Mouse (Mus musculus): Measurements from ENCODE around the gene Cog5. TPM values are rescaled to one million over a fixed set of nuclear protein-coding genes. Genes with fewer than 3 reads are reported as not detected.
A peak's percentile ranks its signal among the peaks of the same experiment; 100 is the strongest.

Cog5 gene
- total and polyA plus RNA-seq, 3 experiments = 34.8 to 42.7 (median 39.3) TPM

GRCm38 (mm10) chr12:31656841-31657240 is 2.2 kb downstream of the Cog5 start:
- Histone ChIP-seq H3K9me3 (replicated peaks; ENCODE audit: low read length) (no peaks in the 10 kb centered on the region), H3K4me2 (ENCODE audit: insufficient read depth, low read depth, poor library complexity, severe bottlenecking) (no peak overlapping the region), H3K27me3 (replicated peaks) (no peaks in the 10 kb centered on the region), H3K9ac (ENCODE audit: insufficient read depth, low read depth) (no peak overlapping the region), H3K27ac (ENCODE audit: insufficient read depth, low read depth) (no peak overlapping the region), H3K79me2 (replicated peaks; ENCODE audit: control insufficient read depth, extremely low read depth, insufficient read depth, poor library complexity, severe bottlenecking) (peaks cover 8% of the 10 kb centered on the region), H3K4me1 (ENCODE audit: control insufficient read depth in 1 of 2, insufficient read depth in 2 of 2) (peaks cover 0 to 22% of the 10 kb centered on the region in 2 experiments; a peak in 2 of 4 replicates), H3K36me3 (replicated peaks in 1 of 2; ENCODE audit: control insufficient read depth in 1 of 2, insufficient read depth in 1 of 2, low read length in 1 of 2) (peaks cover 0 to 18% of the 10 kb centered on the region in 2 experiments), H3K4me3 (replicated peaks in 1 of 3; ENCODE audit: low read depth in 2 of 3, low read length in 2 of 3, poor library complexity in 1 of 3) (no peak overlapping the region)
- dilution Hi-C loops (cut with MboI; ENCODE audit: extremely low pct_ligation_motif_present, extremely low pct_unique_long_range_greater_than_20kb, low sequenced_read_pairs) (no loop called here), in situ Hi-C loops (cut with MboI; ENCODE audit: low pct_ligation_motif_present, low pct_unique_long_range_greater_than_20kb, low sequenced_read_pairs) (no loop called here)
- DNase-seq (ENCODE audit: extremely low read depth) = no peak
- TF ChIP-seq HCFC1 (IDR thresholded peaks at IDR 0.05; ENCODE audit: low read depth, low read length) (no peak), EP300 (IDR thresholded peaks at IDR 0.05; ENCODE audit: low read length) (peak; percentile 53), IRF4 (IDR thresholded peaks at IDR 0.05; ENCODE audit: low read depth, low read length) (0 out of 2 replicates have a peak, but pooled peaks have one; percentile 9), JUN (IDR thresholded peaks at IDR 0.05; ENCODE audit: insufficient read depth, low read depth, low read length) (no peak), JUND (conservative IDR thresholded peaks at IDR 0.05; ENCODE audit: low read depth, low read length) (peak; percentile 56)

- H3K4me1 ChIP-seq (ENCODE audit: control insufficient read depth in 1 of 2, insufficient read depth in 2 of 2) = no peaks in the 10 kb centered on the region
- dilution Hi-C loops (cut with MboI; ENCODE audit: extremely low pct_ligation_motif_present, extremely low pct_unique_long_range_greater_than_20kb, low sequenced_read_pairs) = no loop called here
- TF ChIP-seq NELFE (IDR thresholded peaks at IDR 0.05; ENCODE audit: low read depth, low read length) = no peak
- TF ChIP-seq ETS1 (conservative IDR thresholded peaks at IDR 0.05; ENCODE audit: low read depth, low read length) = no peak
- TF ChIP-seq RCOR1 (conservative IDR thresholded peaks at IDR 0.05; ENCODE audit: low read depth, low read length) = no peak
- no peak for TF ChIP-seq HCFC1 (IDR thresholded peaks at IDR 0.05; ENCODE audit: low read depth, low read length)
- no peak for TF ChIP-seq TCF12 (IDR thresholded peaks at IDR 0.05; ENCODE audit: low read depth, low read length)
- no peak for TF ChIP-seq CTCF (conservative IDR thresholded peaks at IDR 0.05 in 1 of 2, IDR thresholded peaks at IDR 0.05 in 1 of 2; ENCODE audit: low read depth in 2 of 2, low read length in 2 of 2)
- TF ChIP-seq PAX5 (IDR thresholded peaks at IDR 0.05; ENCODE audit: low read length) = no peak
- TF ChIP-seq SMC3 (IDR thresholded peaks at IDR 0.05; ENCODE audit: low read depth, low read length) = no peak
- no peak for TF ChIP-seq RAD21 (IDR thresholded peaks at IDR 0.05; ENCODE audit: low read depth, low read length)
- no peak for TF ChIP-seq MAFK (IDR thresholded peaks at IDR 0.05; ENCODE audit: insufficient replicate concordance, low read length)
- no peak for TF ChIP-seq JUND (conservative IDR thresholded peaks at IDR 0.05; ENCODE audit: low read depth, low read length)
- no peak for TF ChIP-seq NRF1 (IDR thresholded peaks at IDR 0.05; ENCODE audit: low read depth, low read length)
- H3K9me3 ChIP-seq (replicated peaks; ENCODE audit: low read length) = peaks cover 2% of the 10 kb centered on the region
- H3K27ac ChIP-seq (ENCODE audit: insufficient read depth, low read depth) = no peak overlapping the region
- in situ Hi-C loops (cut with MboI; ENCODE audit: low pct_ligation_motif_present, low pct_unique_long_range_greater_than_20kb, low sequenced_read_pairs) = no loop called here
- H3K4me2 ChIP-seq (ENCODE audit: insufficient read depth, low read depth, poor library complexity, severe bottlenecking) = no peak overlapping the region
- H3K4me3 ChIP-seq (replicated peaks in 1 of 3; ENCODE audit: low read depth in 2 of 3, low read length in 2 of 3, poor library complexity in 1 of 3) = no peak overlapping the region
- no peaks in the 10 kb centered on the region for H3K27me3 ChIP-seq (replicated peaks)
- no peak overlapping the region for H3K9ac ChIP-seq (ENCODE audit: insufficient read depth, low read depth)
- peaks cover 31 to 77% of the 10 kb centered on the region in 2 experiments for H3K36me3 ChIP-seq (replicated peaks in 1 of 2; ENCODE audit: control insufficient read depth in 1 of 2, insufficient read depth in 1 of 2, low read length in 1 of 2)
- no peaks in the 10 kb centered on the region for H3K79me2 ChIP-seq (replicated peaks; ENCODE audit: control insufficient read depth, extremely low read depth, insufficient read depth, poor library complexity, severe bottlenecking)
- no peak for DNase-seq (ENCODE audit: extremely low read depth)
These were observed 11.3 kb downstream of the Cog5 start for GRCm38 (mm10) chr12:31665999-31666398.

Measured in CH12.LX (cell line).